Mouse (Mus musculus) neutrophil, adult 65 days (primary cell): ENCODE data around the gene Khk. TPM values are rescaled to one million over a fixed set of nuclear protein-coding genes. Genes with fewer than 3 reads are reported as not detected.

ENCODE experiments used
- total RNA-seq: library from RNA; stranded (reverse); gene quantifications from 2 replicates; pipeline ENCODE4 v1.2.4, GENCODE M21; 2023

The Khk gene
- 28.9 and 31.7 TPM in 2 replicates for total RNA-seq

GRCm38 (mm10) chr5:30921256-30922033 is at the start of gene Khk:
Gene Khk (plus strand): TSS chr5:30921431.

GRCm38 (mm10) chr5:30888337-30889087 is 32.7 kb upstream of the Khk start, which contains the start of gene Agbl5:
Gene Agbl5 (plus strand): TSS chr5:30888694.

GRCm38 (mm10) chr5:30907413-30908059 is 13.7 kb upstream of the Khk start, which contains the start of gene Ost4:
Gene Ost4 (minus strand): TSS chr5:30907788.

GRCm38 (mm10) chr5:30913060-30913841 is 8.0 kb upstream of the Khk start, which contains the start of gene Emilin1:
Gene Emilin1 (plus strand): TSS chr5:30913402.

GRCm38 (mm10) chr5:30944956-30945781 is 23.9 kb downstream of the Khk start, which contains the start of gene Cgref1:
Gene Cgref1 (minus strand): TSS chr5:30945591.

GRCm38 (mm10) chr5:30959966-30960501 is 38.8 kb downstream of the Khk start, which contains the start of gene Preb:
Gene Preb (minus strand): TSS chr5:30960361.

GRCm38 (mm10) chr5:30968416-30968815 is 47.2 kb downstream of the Khk start, which contains the start of gene Tcf23:
Gene Tcf23 (plus strand): TSS chr5:30968662.

Other genes starting within 250 kb of the Khk start
- gene Dpysl5, start 209.9 kb upstream of the Khk start, total RNA-seq, result not detected in 2 replicates
- gene Mapre3, start 106.8 kb upstream of the Khk start, total RNA-seq, result 1.5 and 1.6 TPM in 2 replicates
- 21.9 and 30.1 TPM in 2 replicates for gene Tmem214, start 53.4 kb upstream of the Khk start, total RNA-seq
- 3.1 and 4.6 TPM in 2 replicates for gene Agbl5, start 32.7 kb upstream of the Khk start, total RNA-seq
- gene Ost4, start 13.6 kb upstream of the Khk start, total RNA-seq, result 105 and 129 TPM in 2 replicates
- gene Emilin1, start 8.0 kb upstream of the Khk start, total RNA-seq, result 22.9 and 23.7 TPM in 2 replicates
- gene Cgref1, start 24.2 kb downstream of the Khk start, total RNA-seq, result 0.98 TPM in 1 of 2 replicates, not detected in the other
- 430 and 600 TPM in 2 replicates for gene Preb, start 38.9 kb downstream of the Khk start, total RNA-seq
- gene Tcf23, start 47.2 kb downstream of the Khk start, total RNA-seq, result not detected in 2 replicates
- 11.6 and 17.1 TPM in 2 replicates for gene Atraid, start 126.9 kb downstream of the Khk start, total RNA-seq
- gene Slc5a6, start 127.5 kb downstream of the Khk start, total RNA-seq, result 2.4 and 3.3 TPM in 2 replicates
- 8.2 and 20.3 TPM in 2 replicates for gene Cad, start 133.3 kb downstream of the Khk start, total RNA-seq
- not detected in 2 replicates for gene Dnajc5g, start 184.9 kb downstream of the Khk start, total RNA-seq
- gene Slc30a3, start 186.8 kb downstream of the Khk start, total RNA-seq, result not detected in 2 replicates
- not detected in 2 replicates for gene Trim54, start 195.3 kb downstream of the Khk start, total RNA-seq
- gene Ucn, start 217.4 kb downstream of the Khk start, total RNA-seq, result not detected in 2 replicates
- 7.0 and 7.6 TPM in 2 replicates for gene Mpv17, start 232.8 kb downstream of the Khk start, total RNA-seq